Mouse (Mus musculus) left cerebral cortex, postnatal 10 days (tissue): Measurements from ENCODE around the gene Platr17. TPM values are rescaled to one million over a fixed set of nuclear protein-coding genes. Genes with fewer than 3 reads are reported as not detected.
"Not testable (repeated sequence)": the region's sequence is repeated elsewhere in the genome, so short reads cannot be mapped to it uniquely, and the experiment has no call there.

Experiments used
- DNase-seq, 2 experiments: peaks; one replicate each; pipeline ENCODE4 v3.0.0; 2021 to 2022; ENCODE audit warnings: low spot score in 2 of 2, mixed read lengths in 1 of 2; ENCODE audit errors: extremely low spot score in 1 of 2
- intact Hi-C: fragments of 180-260 bp; cut with DNase I; formaldehyde crosslinking; loops from one replicate; pipeline ENCODE4 v1.15.1; 2025
- microRNA-seq: library from miRNA; unstranded; fragments of <30 nt; microRNA quantifications from one replicate; pipeline ENCODE4 v1.2.0, GENCODE M21; 2022
- total RNA-seq, 2 experiments: library from RNA; stranded (reverse); gene quantifications; 2 replicates each; pipeline ENCODE4 v1.2.3; 2021

The Platr17 gene
- total RNA-seq, 2 experiments from 2014 or later, result 1.2 TPM

DNA sequence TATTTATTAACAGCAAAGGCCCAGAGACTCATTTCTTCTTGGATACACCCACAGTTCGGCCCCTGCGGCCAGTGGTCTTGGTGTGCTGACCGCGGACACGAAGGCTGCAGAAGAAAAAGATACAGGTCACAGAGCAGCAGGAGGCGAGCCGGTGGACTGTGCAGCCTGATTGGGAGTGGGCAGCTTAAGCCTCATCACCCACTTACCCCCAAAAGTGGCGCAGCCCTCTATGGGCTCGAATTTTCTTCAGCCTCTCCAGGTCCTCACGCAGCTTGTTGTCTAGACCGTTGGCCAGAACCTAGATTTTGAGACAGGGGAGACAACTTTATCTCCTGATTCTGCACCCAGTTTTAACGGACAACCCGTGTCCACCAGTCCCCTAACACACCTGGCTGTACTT, 47.1 kb downstream of the Platr17 start:
- DNase-seq, intact Hi-C loops: not testable (repeated sequence)

GRCm38 (mm10) chr17:33952879-33953278, 47.9 kb downstream of the Platr17 start:
- intact Hi-C loops, result no loop called here
- no peak for DNase-seq

DNA sequence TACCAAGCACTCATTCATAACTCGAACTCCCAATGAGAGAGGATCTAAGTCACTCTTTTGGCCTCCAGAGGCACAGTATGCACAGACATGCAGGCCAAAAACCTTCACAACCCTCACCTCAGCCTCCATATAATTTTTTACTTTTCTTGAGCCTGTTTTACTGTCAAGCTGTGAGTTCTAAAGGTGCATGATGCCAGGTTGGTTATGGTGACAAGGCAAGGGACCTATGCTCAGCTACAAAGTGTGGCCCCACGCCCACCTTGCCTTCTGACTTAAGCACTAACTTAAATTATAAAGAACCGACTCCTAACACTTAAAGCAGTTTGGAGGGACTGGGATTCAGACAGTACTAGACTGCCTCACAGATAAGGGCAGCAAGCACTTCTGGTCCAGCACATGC, 48.4 kb downstream of the Platr17 start:
- intact Hi-C loops, result no loop called here
- no peak for DNase-seq

DNA sequence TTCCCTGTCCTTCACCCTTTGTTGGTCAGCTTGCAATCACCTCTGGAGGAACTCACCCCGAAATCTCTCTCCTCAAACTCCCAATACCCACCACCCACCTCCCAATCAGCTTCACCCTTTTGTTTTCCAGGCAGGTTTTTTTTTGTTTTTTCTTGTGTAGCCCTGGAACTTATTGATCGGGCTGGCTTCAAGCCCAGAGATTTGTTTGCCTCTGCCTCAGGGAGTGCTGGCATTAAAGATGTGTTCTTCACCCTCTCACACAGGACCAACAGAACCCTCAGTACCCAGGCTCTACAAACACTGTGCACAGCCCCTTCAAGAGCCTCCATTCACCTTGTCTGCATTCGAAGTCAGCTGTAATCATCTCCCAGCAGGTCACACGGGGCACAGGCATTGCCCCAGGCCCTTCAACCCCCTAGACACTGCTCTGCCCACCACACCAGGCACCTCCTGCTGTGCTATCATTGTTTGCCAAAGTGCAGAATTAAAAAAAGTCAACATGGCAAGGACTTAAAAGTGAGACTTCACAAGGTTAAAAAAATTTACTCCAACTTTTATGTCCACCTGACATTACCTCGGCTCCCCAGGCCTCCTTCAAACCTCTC, 49.1 kb downstream of the Platr17 start:
- intact Hi-C loops, result no loop called here

GRCm38 (mm10) chr17:33954646-33955554, 50.0 kb downstream of the Platr17 start:
- intact Hi-C loops, result no loop called here

More for the DNA sequence above, 49.1 kb downstream of the Platr17 start:
- no peak for DNase-seq

DNA sequence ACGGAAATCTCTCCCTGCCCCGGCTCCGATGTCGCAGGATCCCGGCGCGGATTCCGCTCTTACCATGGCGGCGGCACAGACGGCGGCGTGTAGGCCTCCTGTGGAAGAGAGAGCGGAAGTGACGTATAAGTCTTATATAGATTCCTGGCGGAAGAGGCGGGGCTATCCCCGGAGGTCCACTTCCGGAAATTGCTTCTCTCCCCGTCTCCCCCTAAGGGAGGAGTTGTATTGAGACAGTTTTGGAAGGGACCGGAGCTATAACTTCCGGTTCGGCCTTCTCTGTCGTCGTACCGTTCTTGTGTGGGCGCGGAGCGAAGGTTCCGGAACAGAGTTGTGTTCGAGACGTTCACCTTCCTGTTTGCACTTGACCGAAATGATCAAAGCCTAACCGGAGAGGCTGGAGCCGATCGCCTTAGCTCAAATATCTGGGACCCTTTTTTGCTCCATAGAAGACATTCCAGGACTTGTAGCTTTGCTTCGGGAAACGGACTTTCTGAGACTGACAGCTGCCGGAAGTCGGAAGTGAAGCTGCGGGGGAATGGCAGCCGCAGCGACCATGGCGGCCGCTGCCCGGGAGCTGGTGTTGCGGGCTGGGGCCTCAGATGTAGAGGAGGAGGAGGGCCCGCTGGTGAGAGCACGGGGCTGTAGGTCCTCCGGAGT, 50.8 kb downstream of the Platr17 start, which contains the start of the genes Vps52 and Rps18:
Gene Vps52 (plus strand): TSS at position 258 of the 660 bp plus-strand sequence.
Gene Rps18 (minus strand): TSS at position 447 of the 660 bp plus-strand sequence.
- DNase-seq, result peak; percentile 95 to 98
- intact Hi-C loops, result no loop called here

More at GRCm38 (mm10) chr17:33954646-33955554, 50.0 kb downstream of the Platr17 start:
- peak in 1 of 2 experiments; percentile 61 for DNase-seq

Small RNAs within 50 kb of the gene (microRNA-seq; reads per million reads assigned to microRNA genes)
- gene Gm27740, result not detected

Other genes starting within 250 kb of the Platr17 start
- gene Hnrnpm, start 218.3 kb upstream of the Platr17 start, total RNA-seq, result 100 to 1,000 TPM; 113 to 115 TPM
- 10 to 100 TPM; 81.5 to 82.1 TPM for gene March2, start 186.5 kb upstream of the Platr17 start, total RNA-seq
- 100 to 1,000 TPM; 336 to 350 TPM for gene Rab11b, start 144.6 kb upstream of the Platr17 start, total RNA-seq
- gene Angptl4, start 123.3 kb upstream of the Platr17 start, total RNA-seq, result 1 to 10 TPM; 5.2 to 9.1 TPM
- 10 to 100 TPM; 37.9 to 38.2 TPM for gene Kank3, start 94.6 kb upstream of the Platr17 start, total RNA-seq
- gene Rps28, start 80.6 kb upstream of the Platr17 start, total RNA-seq, result 100 to 1,000 TPM; 861 to 875 TPM
- gene Ndufa7, start 80.6 kb upstream of the Platr17 start, total RNA-seq, result 100 to 1,000 TPM; 225 to 228 TPM
- gene Cd320, start 62.0 kb upstream of the Platr17 start, total RNA-seq, result 10 to 100 TPM; 24.1 to 26.4 TPM
- not detected for gene Gm7029, start 31.3 kb upstream of the Platr17 start, total RNA-seq
- 1 to 10 TPM; 3.9 to 7.1 TPM for gene Kifc1, start 14.5 kb upstream of the Platr17 start, total RNA-seq
- gene Daxx, start 4.3 kb downstream of the Platr17 start, total RNA-seq, result 10 to 100 TPM; 26.5 to 28.1 TPM
- 10 to 100 TPM; 33.0 to 34.7 TPM for gene Tapbp, start 10.8 kb downstream of the Platr17 start, total RNA-seq
- 10 to 100 TPM; 35.0 to 35.8 TPM for gene Zbtb22, start 10.8 kb downstream of the Platr17 start, total RNA-seq
- gene Rgl2, start 24.4 kb downstream of the Platr17 start, total RNA-seq, result 10 to 100 TPM; 67.1 to 68.4 TPM
- gene Pfdn6, start 35.2 kb downstream of the Platr17 start, total RNA-seq, result 10 to 100 TPM; 89.2 to 96.1 TPM
- gene Wdr46, start 35.5 kb downstream of the Platr17 start, total RNA-seq, result 10 to 100 TPM; 20.5 to 20.9 TPM
- 1 to 10 TPM; 5.2 to 9.8 TPM for gene B3galt4, start 46.4 kb downstream of the Platr17 start, total RNA-seq
- 10 to 100 TPM; 71.3 to 77.5 TPM for gene Vps52, start 50.7 kb downstream of the Platr17 start, total RNA-seq
- gene Rps18, start 50.9 kb downstream of the Platr17 start, total RNA-seq, result 100 to 1,000 TPM; 440 to 443 TPM
- 10 to 100 TPM; 10.6 to 11.8 TPM for gene H2-K1, start 95.2 kb downstream of the Platr17 start, total RNA-seq
- 10 to 100 TPM; 23.2 to 24.9 TPM for gene Ring1, start 119.5 kb downstream of the Platr17 start, total RNA-seq
- 10 to 100 TPM; 29.7 to 32.0 TPM for gene H2-Ke6, start 122.9 kb downstream of the Platr17 start, total RNA-seq
- 100 to 1,000 TPM in 1 of 2 experiments, 10 to 100 TPM in 1; 90.7 to 101 TPM for gene Slc39a7, start 126.5 kb downstream of the Platr17 start, total RNA-seq
- gene Rxrb, start 126.7 kb downstream of the Platr17 start, total RNA-seq, result 10 to 100 TPM; 74.8 to 78.7 TPM
- 10 to 100 TPM; 12.2 to 14.3 TPM for gene Col11a2, start 134.3 kb downstream of the Platr17 start, total RNA-seq
- under 1 TPM in 1 of 2 experiments, not detected in 1; 0.55 TPM for gene H2-Oa, start 187.2 kb downstream of the Platr17 start, total RNA-seq
- gene H2-DMa, start 214.4 kb downstream of the Platr17 start, total RNA-seq, result 10 to 100 TPM; 26.6 to 27.7 TPM
- 100 to 1,000 TPM; 266 to 271 TPM for gene Brd2, start 217.5 kb downstream of the Platr17 start, total RNA-seq
- 1 to 10 TPM in 1 of 2 experiments, under 1 TPM in 1; 0.99 to 1.4 TPM for gene H2-DMb2, start 238.2 kb downstream of the Platr17 start, total RNA-seq
- gene H2-DMb1, start 247.9 kb downstream of the Platr17 start, total RNA-seq, result 1 to 10 TPM; 1.2 to 1.8 TPM